Mouse (Mus musculus) bone marrow macrophage, adult 2 months (primary cell): Measurements from ENCODE around the gene Pdzk1.

ENCODE experiments used
- CTCF ChIP-seq: IDR thresholded peaks from 2 replicates; pipeline ENCODE4 v1.5.1; 2012; ENCODE audit warnings: low read depth, mild to moderate bottlenecking, low read length, moderate library complexity
- POLR2A ChIP-seq: IDR thresholded peaks from 2 replicates; pipeline ENCODE4 v1.6.1; 2012; ENCODE audit warnings: mild to moderate bottlenecking, low read depth, low read length, borderline replicate concordance

GRCm38 (mm10) chr3:96821581-96821980, 7.5 kb upstream of the Pdzk1 start:
- TF ChIP-seq CTCF = no peak
- TF ChIP-seq POLR2A = no peak
